17 mouse cellular contexts compared by ENCODE assay signal in genomic region chr3:34576159-34576558, GRCm38 (mm10).
A peak's percentile ranks its signal among the peaks of the same experiment; 100 is the strongest.
DNase-seq lines count a peak whose midpoint lies in the region; ATAC-seq and TF ChIP-seq lines count a peak whose summit lies in the region.
"Had no signal": no experiment of that assay in that cellular context is flagged by ENCODE, and none has a peak within 500 bp of the region (broad histone marks: within the 10 kb centered on the region; RNA-seq: fewer than 3 reads in every experiment).

No protein-coding gene starts in this region.

- H3K36me3 ChIP-seq in hindbrain, embryonic 13.5 days, result no peaks in the 10 kb centered on the region
- no peaks in the 10 kb centered on the region for H3K36me3 ChIP-seq in hindbrain, embryonic 16.5 days (ENCODE audit: control insufficient read depth, insufficient read depth, low read length)
- no peaks in the 10 kb centered on the region for H3K36me3 ChIP-seq in lung, postnatal 0 days (ENCODE audit: insufficient read depth, low read length)
- no peaks in the 10 kb centered on the region for H3K36me3 ChIP-seq in midbrain, embryonic 16.5 days (ENCODE audit: control insufficient read depth, insufficient read depth, low read length)
- H3K36me3 ChIP-seq: embryonic facial prominence, embryonic 13.5 days; limb, embryonic 15.5 days; lung, embryonic 15.5 days; neural tube, embryonic 13.5 days had no signal

- peak; percentile 52 for TF ChIP-seq CTCF in lung, postnatal 0 days (IDR thresholded peaks at IDR 0.05)

- 0 out of 2 replicates have a peak, but pooled peaks cover 3% of the 10 kb centered on the region for H3K27me3 ChIP-seq in hindbrain, embryonic 13.5 days
- H3K27me3 ChIP-seq in hindbrain, embryonic 16.5 days (replicated peaks; ENCODE audit: control insufficient read depth, insufficient read depth, low read length), result no peaks in the 10 kb centered on the region
- no peaks in the 10 kb centered on the region for H3K27me3 ChIP-seq in lung, postnatal 0 days (replicated peaks; ENCODE audit: insufficient read depth, low read length)
- H3K27me3 ChIP-seq in midbrain, embryonic 16.5 days (ENCODE audit: control insufficient read depth, insufficient read depth, low read depth, low read length), result no peaks in the 10 kb centered on the region; the same call in 1 of the 2 replicates
- H3K27me3 ChIP-seq: limb, embryonic 15.5 days; lung, embryonic 15.5 days had no signal

- peak; percentile 15 for DNase-seq in lung, postnatal 0 days (ENCODE audit: low spot score)
- no peak for DNase-seq in lung, postnatal 25 days (ENCODE audit: low spot score)
- peak; percentile 67 for DNase-seq in WW6 (ENCODE audit: low read depth, low spot score)
- no peak for DNase-seq in right cerebral cortex, postnatal 36 days (ENCODE audit: low spot score in 2 of 2)
- DNase-seq: adrenal gland, adult 2 months; cerebellum, adult 9-11 months; gastrocnemius, postnatal 14 days; heart, postnatal 36 days; kidney, postnatal 25 days had no signal

- no peak overlapping the region for H3K9ac ChIP-seq in hindbrain, embryonic 13.5 days
- H3K9ac ChIP-seq in hindbrain, embryonic 16.5 days (ENCODE audit: low read depth, low read length), result no peak overlapping the region
- H3K9ac ChIP-seq in lung, postnatal 0 days (replicated peaks; ENCODE audit: low read depth), result no peak overlapping the region
- H3K9ac ChIP-seq in midbrain, embryonic 16.5 days (ENCODE audit: low read depth, low read length), result no peak overlapping the region
- H3K9ac ChIP-seq: embryonic facial prominence, embryonic 13.5 days; limb, embryonic 15.5 days; lung, embryonic 15.5 days; neural tube, embryonic 13.5 days had no signal

- ATAC-seq in hindbrain, embryonic 13.5 days (ENCODE audit: low FRiP score), result no peak
- ATAC-seq in hindbrain, embryonic 16.5 days, result no peak
- peak; percentile 19 for ATAC-seq in lung, postnatal 0 days
- ATAC-seq in midbrain, embryonic 16.5 days, result peak; percentile 49; the same call in 1 of the 2 replicates

- H3K4me1 ChIP-seq in hindbrain, embryonic 13.5 days (replicated peaks), result peaks cover 41% of the 10 kb centered on the region
- 0 out of 2 replicates have a peak, but pooled peaks cover 4% of the 10 kb centered on the region for H3K4me1 ChIP-seq in hindbrain, embryonic 16.5 days (ENCODE audit: control insufficient read depth, insufficient read depth, low read depth, low read length)
- H3K4me1 ChIP-seq in lung, postnatal 0 days (ENCODE audit: insufficient read depth, low read depth, low read length), result no peaks in the 10 kb centered on the region
- peaks cover 16% of the 10 kb centered on the region for H3K4me1 ChIP-seq in midbrain, embryonic 16.5 days (ENCODE audit: control insufficient read depth, insufficient read depth, low read length)
- H3K4me1 ChIP-seq: embryonic facial prominence, embryonic 13.5 days; limb, embryonic 15.5 days; lung, embryonic 15.5 days had no signal

- H3K27ac ChIP-seq in hindbrain, embryonic 13.5 days, result peak overlapping the region; percentile 52; the same call in 1 of the 2 replicates
- H3K27ac ChIP-seq in hindbrain, embryonic 16.5 days (ENCODE audit: low read depth, low read length), result no peak overlapping the region
- H3K27ac ChIP-seq in lung, postnatal 0 days (ENCODE audit: low read length), result no peak overlapping the region
- no peak overlapping the region for H3K27ac ChIP-seq in midbrain, embryonic 16.5 days (ENCODE audit: low read length)
- H3K27ac ChIP-seq: embryonic facial prominence, embryonic 13.5 days; limb, embryonic 15.5 days; lung, embryonic 15.5 days had no signal

- no peak overlapping the region for H3K4me3 ChIP-seq in hindbrain, embryonic 13.5 days
- no peak overlapping the region for H3K4me3 ChIP-seq in hindbrain, embryonic 16.5 days (ENCODE audit: low read length)
- no peak overlapping the region for H3K4me3 ChIP-seq in lung, postnatal 0 days (ENCODE audit: low read depth, low read length)
- H3K4me3 ChIP-seq in midbrain, embryonic 16.5 days (ENCODE audit: low read depth, low read length), result no peak overlapping the region
- H3K4me3 ChIP-seq: embryonic facial prominence, embryonic 13.5 days; limb, embryonic 15.5 days; lung, embryonic 15.5 days; neural tube, embryonic 13.5 days had no signal

- no peak for TF ChIP-seq EP300 in lung, postnatal 0 days (IDR thresholded peaks at IDR 0.05)

- H3K4me2 ChIP-seq in hindbrain, embryonic 13.5 days, result no peak overlapping the region
- H3K4me2 ChIP-seq in hindbrain, embryonic 16.5 days (ENCODE audit: low read length), result no peak overlapping the region
- no peak overlapping the region for H3K4me2 ChIP-seq in lung, postnatal 0 days (replicated peaks; ENCODE audit: low read depth, low read length)
- H3K4me2 ChIP-seq in midbrain, embryonic 16.5 days (ENCODE audit: low read length), result no peak overlapping the region
- H3K4me2 ChIP-seq: embryonic facial prominence, embryonic 13.5 days; heart, embryonic 11.5 days; limb, embryonic 15.5 days; lung, embryonic 15.5 days; neural tube, embryonic 13.5 days had no signal

- 46% methylated on average over 11 of the region's 11 CpGs for WGBS in hindbrain, embryonic 13.5 days
- WGBS in hindbrain, embryonic 16.5 days, result 45% methylated on average over 11 of the region's 11 CpGs
- WGBS in lung, postnatal 0 days, result 37% methylated on average over 11 of the region's 11 CpGs
- WGBS in midbrain, embryonic 16.5 days, result 38% methylated on average over 11 of the region's 11 CpGs

- H3K9me3 ChIP-seq in hindbrain, embryonic 13.5 days, result no peaks in the 10 kb centered on the region
- H3K9me3 ChIP-seq in hindbrain, embryonic 16.5 days (ENCODE audit: control insufficient read depth, low read length), result no peaks in the 10 kb centered on the region
- H3K9me3 ChIP-seq in lung, postnatal 0 days (ENCODE audit: low read length), result no peaks in the 10 kb centered on the region
- H3K9me3 ChIP-seq in midbrain, embryonic 16.5 days (replicated peaks; ENCODE audit: control insufficient read depth, low read length, poor library complexity, severe bottlenecking), result no peaks in the 10 kb centered on the region
- H3K9me3 ChIP-seq: embryonic facial prominence, embryonic 13.5 days; limb, embryonic 15.5 days; lung, embryonic 15.5 days; neural tube, embryonic 13.5 days had no signal

Comparison
In these comparisons a context has a peak if more than half of its experiments do, and no peak if none do; other contexts are left out.
1. DNase-seq: peak in lung, postnatal 0 days (single experiment) and WW6 (single experiment); none in lung, postnatal 25 days (single experiment) and right cerebral cortex, postnatal 36 days (0 of 2).
2. ATAC-seq: peak in lung, postnatal 0 days (single experiment) and midbrain, embryonic 16.5 days (single experiment); none in hindbrain, embryonic 13.5 days (single experiment) and hindbrain, embryonic 16.5 days (single experiment).